Mouse (Mus musculus) limb, embryonic 13.5 days (tissue): ENCODE measurements around the gene Zfp408. TPM values are rescaled to one million over a fixed set of nuclear protein-coding genes. Genes with fewer than 3 reads are reported as not detected.
A peak's percentile ranks its signal among the peaks of the same experiment; 100 is the strongest.

Experiments used
- ATAC-seq: fragments of 200-750 bp; cut with Nextera tagmentation; 2 replicates; pipeline ENCODE4 v1.8.0; 2017; ENCODE audit warnings: low read depth, moderate number of reproducible peaks, moderate TSS enrichment; ENCODE audit not compliant: low FRiP score
- H3K27ac ChIP-seq: fragments of 300-500 bp; sonication (generic); 2 replicates; pipeline ENCODE4 v1.5.1; 2015; ENCODE audit warnings: inconsistent platforms, mild to moderate bottlenecking, moderate library complexity
- H3K27me3 ChIP-seq: fragments of 300-500 bp; sonication (generic); 2 replicates; pipeline ENCODE4 v1.6.1; 2015; ENCODE audit warnings: mild to moderate bottlenecking, inconsistent platforms
- H3K36me3 ChIP-seq: fragments of 300-500 bp; sonication (generic); 2 replicates; pipeline ENCODE4 v1.6.1; 2015; ENCODE audit warnings: inconsistent platforms, mild to moderate bottlenecking, moderate library complexity
- H3K4me1 ChIP-seq: fragments of 300-500 bp; sonication (generic); 2 replicates; pipeline ENCODE4 v1.6.1; 2015; ENCODE audit warnings: inconsistent platforms
- H3K4me2 ChIP-seq: fragments of 300-500 bp; sonication (generic); replicated peaks from 2 replicates; pipeline ENCODE4 v1.6.1; 2015; ENCODE audit warnings: inconsistent platforms, mild to moderate bottlenecking, moderate library complexity
- H3K4me3 ChIP-seq: fragments of 300-500 bp; sonication (generic); 2 replicates; pipeline ENCODE4 v1.5.1; 2015; ENCODE audit warnings: moderate library complexity, mild to moderate bottlenecking, inconsistent platforms
- H3K9ac ChIP-seq: fragments of 300-500 bp; sonication (generic); 2 replicates; pipeline ENCODE4 v1.6.1; 2015; ENCODE audit warnings: mild to moderate bottlenecking, inconsistent platforms
- H3K9me3 ChIP-seq: fragments of 300-500 bp; sonication (generic); 2 replicates; pipeline ENCODE4 v1.6.1; 2016; ENCODE audit warnings: inconsistent platforms
- WGBS: fragments of 180-500 bp; shearing (Covaris S2); methylation state at CpG from one replicate; pipeline ENCODE4 v1.1.7; 2015; 5-methylcytosine and 5-hydroxymethylcytosine counted together
- polyA plus RNA-seq: library from polyadenylated mRNA; unstranded; fragments of >200 nt; fragmentation: Nextera tagmentation; extraction: Ambion mirVana; gene quantifications from 2 replicates; pipeline ENCODE4 v1.2.1, GENCODE M21; 2015

The Zfp408 gene
- polyA plus RNA-seq, 1 experiment from 2014 or later: 15.6 TPM

DNA sequence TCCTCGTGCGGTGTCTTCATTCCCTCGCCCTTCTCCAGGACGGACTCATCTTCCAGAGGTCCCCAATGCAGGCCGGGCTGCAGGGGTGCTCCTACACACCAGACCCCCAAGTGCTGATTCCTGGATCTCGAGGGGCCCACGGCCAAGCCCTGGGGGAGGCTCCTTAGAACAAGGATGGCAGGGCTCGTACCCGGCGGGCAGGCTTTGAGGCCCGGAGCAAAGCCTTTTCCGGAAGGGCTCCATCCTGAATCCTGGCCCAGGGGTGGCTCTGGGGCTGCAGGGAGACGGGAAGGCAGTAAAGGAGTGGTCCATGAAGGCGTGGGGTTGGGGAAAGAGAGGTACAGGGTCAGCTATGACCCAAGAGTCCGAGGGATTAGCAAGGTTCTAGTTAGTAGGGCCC is 439 bp downstream of the Zfp408 start:
- H3K9me3 ChIP-seq: no peaks in the 10 kb centered on the region

DNA sequence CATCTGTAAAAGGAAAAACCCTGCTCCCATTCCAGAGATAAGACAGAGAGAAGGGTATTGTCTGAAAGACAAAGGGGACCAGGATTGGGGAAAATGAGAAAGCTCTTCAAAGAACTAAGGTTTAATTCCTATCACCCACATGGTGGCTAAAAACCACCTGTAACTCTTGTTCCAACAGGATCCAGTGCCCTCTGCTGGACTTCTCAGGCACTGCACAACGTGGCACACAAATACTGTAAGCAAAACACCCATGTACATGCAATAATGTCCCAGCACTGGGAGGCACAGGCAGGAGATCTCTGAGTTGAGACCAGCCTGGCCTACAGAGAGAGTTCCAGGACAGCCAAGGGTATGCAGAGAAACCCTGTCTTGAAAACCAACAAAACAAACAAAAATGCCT is 2.9 kb downstream of the Zfp408 start:
- Histone ChIP-seq H3K4me1 (peaks cover 17% of the 10 kb centered on the region), H3K9me3 (no peaks in the 10 kb centered on the region), H3K4me3 (no peak overlapping the region), H3K9ac (no peak overlapping the region), H3K27me3 (no peaks in the 10 kb centered on the region), H3K36me3 (peaks cover 64% of the 10 kb centered on the region), H3K4me2 (no peak overlapping the region), H3K27ac (no peak overlapping the region)
- ATAC-seq: no peak
- 17% methylated on average over 1 of the region's 1 CpGs for WGBS

More for the DNA sequence above, 439 bp downstream of the Zfp408 start:
- Histone ChIP-seq H3K27ac (peak overlapping the region; percentile 90; the same call in 1 of the 2 replicates), H3K9ac (peak overlapping the region; percentile 97), H3K27me3 (no peaks in the 10 kb centered on the region), H3K4me1 (peaks cover 17% of the 10 kb centered on the region), H3K4me3 (peak overlapping the region; percentile 95), H3K4me2 (peak overlapping the region; percentile 96), H3K36me3 (peaks cover 53% of the 10 kb centered on the region)
- ATAC-seq: 0 out of 2 replicates have a peak, but pooled peaks have one; percentile 0
- WGBS: 5% methylated on average over 15 of the region's 15 CpGs

GRCm38 (mm10) chr2:91645811-91646210 is 3.8 kb downstream of the Zfp408 start:
- no peak overlapping the region for H3K27ac ChIP-seq
- no peak overlapping the region for H3K4me2 ChIP-seq
- no peaks in the 10 kb centered on the region for H3K27me3 ChIP-seq
- peaks cover 63% of the 10 kb centered on the region for H3K36me3 ChIP-seq
- no peak for ATAC-seq
- 93% methylated on average over 11 of the region's 11 CpGs for WGBS
- H3K9me3 ChIP-seq: no peaks in the 10 kb centered on the region
- no peak overlapping the region for H3K4me3 ChIP-seq
- no peak overlapping the region for H3K9ac ChIP-seq
- peaks cover 14% of the 10 kb centered on the region for H3K4me1 ChIP-seq

- no peak overlapping the region for H3K4me3 ChIP-seq
- no peaks in the 10 kb centered on the region for H3K27me3 ChIP-seq
- H3K27ac ChIP-seq: no peak overlapping the region
- H3K4me2 ChIP-seq: no peak overlapping the region
- no peak for ATAC-seq
- WGBS: 98% methylated on average over 15 of the region's 15 CpGs
- H3K36me3 ChIP-seq: peaks cover 63% of the 10 kb centered on the region
- H3K4me1 ChIP-seq: peaks cover 10% of the 10 kb centered on the region
- no peak overlapping the region for H3K9ac ChIP-seq
- H3K9me3 ChIP-seq: no peaks in the 10 kb centered on the region
Measured at GRCm38 (mm10) chr2:91645354-91645753, 4.2 kb downstream of the Zfp408 start.

- Histone ChIP-seq H3K36me3 (peaks cover 63% of the 10 kb centered on the region), H3K4me2 (no peak overlapping the region), H3K4me1 (peaks cover 10% of the 10 kb centered on the region), H3K9me3 (no peaks in the 10 kb centered on the region), H3K27ac (no peak overlapping the region), H3K4me3 (no peak overlapping the region), H3K27me3 (no peaks in the 10 kb centered on the region), H3K9ac (no peak overlapping the region)
- WGBS: 95% methylated on average over 11 of the region's 11 CpGs
- no peak for ATAC-seq
Measured at GRCm38 (mm10) chr2:91644021-91644420, 5.6 kb downstream of the Zfp408 start.

- no peak for ATAC-seq
- H3K4me1 ChIP-seq: no peaks in the 10 kb centered on the region
- H3K27me3 ChIP-seq: no peaks in the 10 kb centered on the region
- 95% methylated on average over 2 of the region's 2 CpGs for WGBS
- H3K9ac ChIP-seq: no peak overlapping the region
- no peak overlapping the region for H3K4me3 ChIP-seq
- no peaks in the 10 kb centered on the region for H3K9me3 ChIP-seq
- H3K4me2 ChIP-seq: no peak overlapping the region
- H3K27ac ChIP-seq: no peak overlapping the region
- H3K36me3 ChIP-seq: peaks cover 61% of the 10 kb centered on the region
Measured at GRCm38 (mm10) chr2:91642825-91643415, 6.7 kb downstream of the Zfp408 start.

GRCm38 (mm10) chr2:91638931-91639330 is 10.7 kb downstream of the Zfp408 start:
- ATAC-seq: no peak
- Histone ChIP-seq H3K9ac (no peak overlapping the region), H3K4me1 (no peaks in the 10 kb centered on the region), H3K27ac (no peak overlapping the region), H3K4me2 (no peak overlapping the region), H3K9me3 (no peaks in the 10 kb centered on the region), H3K4me3 (no peak overlapping the region), H3K27me3 (no peaks in the 10 kb centered on the region), H3K36me3 (peaks cover 21% of the 10 kb centered on the region)
- 69% methylated on average over 6 of the region's 6 CpGs for WGBS

- Histone ChIP-seq H3K4me3 (no peak overlapping the region), H3K9ac (no peak overlapping the region), H3K9me3 (no peaks in the 10 kb centered on the region), H3K27ac (no peak overlapping the region), H3K4me2 (no peak overlapping the region), H3K36me3 (peaks cover 1% of the 10 kb centered on the region; the same call in 1 of the 2 replicates), H3K27me3 (no peaks in the 10 kb centered on the region), H3K4me1 (no peaks in the 10 kb centered on the region)
- 84% methylated on average over 5 of the region's 5 CpGs for WGBS
- no peak for ATAC-seq
Measured at GRCm38 (mm10) chr2:91636727-91637338, 12.8 kb downstream of the Zfp408 start.

DNA sequence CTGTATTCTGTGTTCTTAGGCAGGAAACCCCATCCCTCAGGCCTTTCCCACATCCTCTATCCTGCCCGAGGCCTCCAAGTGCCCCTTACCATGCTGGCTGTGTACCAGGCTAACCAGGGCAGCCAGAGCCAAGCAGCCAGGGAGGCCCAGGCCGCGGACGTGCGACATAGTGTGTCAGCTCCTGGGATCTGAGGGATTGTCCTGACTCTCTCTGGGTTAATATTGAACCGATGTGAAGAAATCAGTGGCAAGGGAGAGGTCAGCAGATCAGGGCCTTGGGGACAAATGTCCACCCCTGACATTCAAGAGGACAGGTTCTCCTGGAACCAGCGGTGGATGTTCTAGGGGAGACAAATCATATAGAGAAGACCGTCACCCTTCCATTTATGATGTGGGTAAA is 13.4 kb downstream of the Zfp408 start, which contains the start of gene F2:
Gene F2, minus strand, starts transcription at position 186 of the 400 bp plus-strand sequence.
- no peaks in the 10 kb centered on the region for H3K36me3 ChIP-seq
- WGBS: 90% methylated on average over 8 of the region's 8 CpGs
- ATAC-seq: no peak
- H3K9me3 ChIP-seq: no peaks in the 10 kb centered on the region
- H3K4me2 ChIP-seq: no peak within 1 kb of the TSS
- no peak within 1 kb of the TSS for H3K4me3 ChIP-seq
- no peaks in the 10 kb centered on the region for H3K4me1 ChIP-seq
- no peak within 1 kb of the TSS for H3K9ac ChIP-seq
- no peaks in the 10 kb centered on the region for H3K27me3 ChIP-seq
- no peak within 1 kb of the TSS for H3K27ac ChIP-seq

DNA sequence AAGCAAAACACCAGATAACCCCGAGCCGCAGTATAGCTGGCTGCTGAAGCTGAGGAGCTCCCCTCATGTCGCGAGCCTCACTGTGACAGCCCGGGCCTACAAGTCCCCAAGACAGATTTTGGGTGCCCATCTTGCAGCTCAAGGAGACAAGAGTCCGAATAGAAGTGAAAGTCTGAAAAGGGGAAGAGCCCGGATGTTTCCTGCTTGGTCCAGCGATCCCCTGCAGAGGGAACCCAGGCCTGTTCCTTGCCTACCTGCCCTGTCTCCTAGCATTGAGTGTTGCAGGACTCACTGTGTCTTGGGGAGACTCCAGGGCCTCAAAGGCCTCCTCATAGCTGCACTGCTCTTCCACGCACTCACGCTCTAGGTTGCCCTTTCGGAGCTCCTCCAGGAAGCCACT is 14.1 kb downstream of the Zfp408 start:
- no peak for ATAC-seq
- no peak overlapping the region for H3K4me2 ChIP-seq
- WGBS: 87% methylated on average over 11 of the region's 11 CpGs
- H3K27ac ChIP-seq: no peak overlapping the region
- H3K9ac ChIP-seq: no peak overlapping the region
- no peaks in the 10 kb centered on the region for H3K27me3 ChIP-seq
- no peaks in the 10 kb centered on the region for H3K36me3 ChIP-seq
- H3K9me3 ChIP-seq: no peaks in the 10 kb centered on the region
- H3K4me3 ChIP-seq: no peak overlapping the region
- no peaks in the 10 kb centered on the region for H3K4me1 ChIP-seq

DNA sequence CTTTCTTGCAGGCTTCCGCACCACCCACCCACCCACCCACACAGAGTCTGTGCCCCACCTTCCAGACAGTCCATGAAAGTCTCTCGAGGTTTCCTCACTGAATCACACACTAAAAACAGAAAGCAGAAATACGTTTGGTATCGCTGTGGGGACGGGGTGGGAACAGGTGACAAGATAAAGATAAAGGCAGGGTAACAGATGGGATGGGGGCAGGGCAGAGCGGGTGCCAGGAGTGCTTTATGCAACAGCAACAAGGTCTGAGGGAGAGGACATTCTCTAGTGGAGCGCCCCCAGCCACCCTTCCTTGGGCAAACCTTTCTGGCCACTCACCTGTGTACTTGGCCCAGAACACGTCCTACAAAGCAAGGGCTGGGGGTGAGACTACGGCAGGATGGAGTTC is 14.8 kb downstream of the Zfp408 start:
- Histone ChIP-seq H3K9ac (no peak overlapping the region), H3K4me1 (no peaks in the 10 kb centered on the region), H3K27me3 (no peaks in the 10 kb centered on the region), H3K9me3 (no peaks in the 10 kb centered on the region), H3K36me3 (no peaks in the 10 kb centered on the region), H3K4me3 (no peak overlapping the region), H3K4me2 (no peak overlapping the region), H3K27ac (no peak overlapping the region)
- ATAC-seq: no peak
- 80% methylated on average over 9 of the region's 9 CpGs for WGBS

- 0 out of 2 replicates have a peak, but pooled peaks have one; percentile 2 for ATAC-seq
Measured at GRCm38 (mm10) chr2:91633334-91633977, 16.1 kb downstream of the Zfp408 start.

More at GRCm38 (mm10) chr2:91633334-91633977, 16.1 kb downstream of the Zfp408 start:
- Histone ChIP-seq H3K36me3 (no peaks in the 10 kb centered on the region), H3K9ac (no peak overlapping the region), H3K27ac (no peak overlapping the region), H3K27me3 (no peaks in the 10 kb centered on the region), H3K9me3 (no peaks in the 10 kb centered on the region), H3K4me2 (no peak overlapping the region), H3K4me1 (no peaks in the 10 kb centered on the region), H3K4me3 (no peak overlapping the region)
- 77% methylated on average over 12 of the region's 12 CpGs for WGBS
